Mouse (Mus musculus): ENCODE results near the gene Adap1. TPM values are rescaled to one million over a fixed set of nuclear protein-coding genes. Genes with fewer than 3 reads are reported as not detected.
A peak's percentile ranks its signal among the peaks of the same experiment; 100 is the strongest.

The Adap1 gene
- polyA plus RNA-seq, 1 experiment from 2014 or later: 0.27 TPM

DNA sequence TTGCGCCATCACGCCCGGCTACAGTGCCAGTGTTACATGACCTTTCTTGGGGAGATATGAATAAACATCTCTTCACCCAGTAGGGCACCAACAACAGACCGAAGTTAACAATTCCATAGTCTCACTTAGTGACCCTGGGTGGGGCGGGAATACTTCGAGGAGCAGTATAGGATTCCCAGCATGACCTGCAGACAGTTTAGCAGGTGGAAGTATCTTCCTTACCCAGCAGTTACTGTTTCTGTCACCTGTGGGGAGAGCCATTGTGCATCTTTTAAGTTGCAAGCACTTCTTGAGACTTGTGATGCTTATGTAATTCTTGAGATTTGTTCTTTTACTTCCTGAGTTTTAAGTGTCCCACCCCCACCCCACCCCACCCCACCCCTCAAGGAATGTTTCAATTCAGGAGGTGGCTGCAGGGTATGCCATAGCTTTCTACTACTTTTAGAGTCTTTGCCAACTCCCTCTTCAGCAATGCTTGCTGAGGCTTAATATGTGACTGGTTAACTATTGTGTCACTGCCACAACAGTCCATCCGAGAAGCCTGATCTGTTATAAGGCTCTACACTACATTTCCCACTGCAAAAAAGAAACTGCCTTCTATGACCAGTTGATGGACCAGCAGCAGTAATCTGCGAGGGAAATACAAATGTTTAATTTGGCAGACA, 66.9 kb downstream of the Adap1 start:
- 89% methylated on average over 8 of the region's 8 CpGs for WGBS
- Histone ChIP-seq H3K27ac (no peak overlapping the region), H3K9me3 (no peaks in the 10 kb centered on the region), H3K27me3 (ENCODE audit: poor library complexity, severe bottlenecking) (no peaks in the 10 kb centered on the region), H3K4me1 (peaks cover 23% of the 10 kb centered on the region), H3K36me3 (replicated peaks) (peaks cover 89% of the 10 kb centered on the region), H3K4me3 (no peak overlapping the region)
- DNase-seq (ENCODE audit: extremely low spot score, low spot score): no peak

DNA sequence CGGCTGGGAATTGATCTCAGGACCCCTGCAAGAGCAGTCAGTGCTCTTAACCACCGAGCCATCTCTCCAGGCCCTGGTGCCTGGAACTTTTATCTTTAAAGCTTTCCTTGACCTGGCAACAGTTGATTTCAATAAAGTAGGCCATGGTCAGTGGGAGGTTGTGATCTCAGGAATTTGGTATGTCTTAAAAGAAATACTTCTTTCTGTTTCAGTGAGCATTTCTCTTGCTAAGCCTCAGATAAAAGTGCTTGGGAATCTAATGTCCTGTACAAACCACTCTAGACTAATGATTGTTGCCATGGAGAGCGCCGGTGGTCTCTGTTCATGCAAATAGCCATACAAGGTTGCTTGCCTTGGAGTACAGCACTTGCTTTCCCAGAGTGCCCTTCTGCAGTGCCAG, 67.6 kb downstream of the Adap1 start:
- 84% methylated on average over 4 of the region's 4 CpGs for WGBS
- H3K4me1 ChIP-seq: peaks cover 29% of the 10 kb centered on the region
- no peaks in the 10 kb centered on the region for H3K9me3 ChIP-seq
- H3K27ac ChIP-seq: no peak overlapping the region
- no peak overlapping the region for H3K4me3 ChIP-seq
- H3K27me3 ChIP-seq (ENCODE audit: poor library complexity, severe bottlenecking): no peaks in the 10 kb centered on the region
- H3K36me3 ChIP-seq (replicated peaks): peaks cover 83% of the 10 kb centered on the region
- no peak for DNase-seq (ENCODE audit: extremely low spot score, low spot score)

DNA sequence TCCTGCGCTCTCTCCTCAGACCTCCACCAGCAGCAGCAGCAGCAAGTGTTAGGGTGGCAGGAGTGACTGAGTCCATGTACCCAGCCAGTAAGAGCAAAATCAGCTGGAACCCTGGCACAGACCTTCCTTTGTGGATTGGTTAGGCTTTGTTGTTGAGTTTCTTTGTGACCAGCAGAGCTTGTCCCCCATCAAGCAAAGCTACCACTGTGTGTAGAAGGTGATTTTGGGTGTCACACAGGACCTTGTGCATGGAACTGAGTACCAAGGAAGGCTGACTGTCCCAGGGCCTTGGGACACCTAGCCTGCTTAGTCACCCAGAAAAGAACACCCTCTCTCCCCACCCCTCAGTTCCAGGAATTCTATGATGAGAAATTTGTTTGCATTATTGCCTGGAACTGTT, 68.2 kb downstream of the Adap1 start:
- WGBS: 86% methylated on average over 1 of the region's 1 CpGs
- H3K36me3 ChIP-seq (replicated peaks): peaks cover 77% of the 10 kb centered on the region
- DNase-seq (ENCODE audit: extremely low spot score, low spot score): no peak

DNA sequence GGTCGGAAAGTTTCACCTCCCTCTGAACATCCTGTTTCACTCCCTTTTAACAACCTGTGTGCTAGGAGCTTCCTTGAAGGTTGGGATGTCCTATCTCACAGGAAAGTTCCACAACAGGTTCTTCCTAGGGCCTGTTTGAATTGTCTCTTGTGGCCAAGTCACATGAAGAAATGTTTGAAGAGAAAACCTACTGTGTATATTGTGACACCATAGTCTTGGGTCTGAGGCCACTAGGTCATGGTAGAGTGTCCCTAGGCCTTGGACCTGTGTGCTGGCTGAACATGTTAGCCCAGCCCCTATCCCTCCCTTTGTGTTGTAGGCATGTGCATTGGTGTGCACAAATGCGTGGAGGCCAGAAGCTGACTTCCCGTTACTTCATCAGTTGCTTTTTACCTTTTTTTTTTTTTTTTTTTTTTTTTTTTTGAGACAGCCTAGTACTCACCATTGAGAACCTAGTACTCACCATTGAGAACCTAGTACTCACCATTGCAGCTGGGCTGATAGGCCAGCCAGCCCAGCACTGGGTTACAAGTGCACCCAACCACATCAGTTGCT, 69.1 kb downstream of the Adap1 start:
- Histone ChIP-seq H3K27me3 (ENCODE audit: poor library complexity, severe bottlenecking) (no peaks in the 10 kb centered on the region), H3K4me1 (peaks cover 35% of the 10 kb centered on the region), H3K27ac (no peak overlapping the region), H3K4me3 (no peak overlapping the region), H3K9me3 (no peaks in the 10 kb centered on the region), H3K36me3 (replicated peaks) (peaks cover 67% of the 10 kb centered on the region)
- no peak for DNase-seq (ENCODE audit: extremely low spot score, low spot score)
- 88% methylated on average over 3 of the region's 3 CpGs for WGBS

More for the DNA sequence above, 68.2 kb downstream of the Adap1 start:
- H3K9me3 ChIP-seq: no peaks in the 10 kb centered on the region
- no peaks in the 10 kb centered on the region for H3K27me3 ChIP-seq (ENCODE audit: poor library complexity, severe bottlenecking)
- H3K4me1 ChIP-seq: peaks cover 29% of the 10 kb centered on the region
- no peak overlapping the region for H3K4me3 ChIP-seq
- H3K27ac ChIP-seq: no peak overlapping the region

DNA sequence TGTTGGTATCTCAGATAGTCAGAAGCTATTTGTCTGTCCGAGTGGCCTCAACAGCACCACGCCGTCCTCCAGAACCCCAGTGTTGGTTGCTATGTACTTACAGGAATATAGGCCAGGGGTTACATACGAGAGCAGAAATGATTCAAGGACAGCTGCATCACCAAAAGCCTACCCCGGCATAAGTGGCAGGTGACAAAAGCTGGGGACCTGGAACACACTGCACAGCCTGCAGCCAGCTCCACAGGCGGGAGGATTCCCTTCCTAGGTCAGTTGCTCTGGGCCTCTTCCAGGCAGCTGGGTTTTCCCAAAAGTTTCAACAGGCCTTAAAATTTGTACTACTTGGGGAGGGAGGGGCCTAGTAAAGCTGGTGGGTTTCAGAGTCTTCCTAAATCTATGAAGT, 69.6 kb downstream of the Adap1 start:
- no peak for DNase-seq (ENCODE audit: extremely low spot score, low spot score)
- no peaks in the 10 kb centered on the region for H3K9me3 ChIP-seq
- WGBS: 92% methylated on average over 6 of the region's 6 CpGs
- H3K27me3 ChIP-seq (ENCODE audit: poor library complexity, severe bottlenecking): no peaks in the 10 kb centered on the region
- peaks cover 62% of the 10 kb centered on the region for H3K36me3 ChIP-seq (replicated peaks)
- H3K4me1 ChIP-seq: peaks cover 36% of the 10 kb centered on the region
- H3K27ac ChIP-seq: no peak overlapping the region
- no peak overlapping the region for H3K4me3 ChIP-seq

DNA sequence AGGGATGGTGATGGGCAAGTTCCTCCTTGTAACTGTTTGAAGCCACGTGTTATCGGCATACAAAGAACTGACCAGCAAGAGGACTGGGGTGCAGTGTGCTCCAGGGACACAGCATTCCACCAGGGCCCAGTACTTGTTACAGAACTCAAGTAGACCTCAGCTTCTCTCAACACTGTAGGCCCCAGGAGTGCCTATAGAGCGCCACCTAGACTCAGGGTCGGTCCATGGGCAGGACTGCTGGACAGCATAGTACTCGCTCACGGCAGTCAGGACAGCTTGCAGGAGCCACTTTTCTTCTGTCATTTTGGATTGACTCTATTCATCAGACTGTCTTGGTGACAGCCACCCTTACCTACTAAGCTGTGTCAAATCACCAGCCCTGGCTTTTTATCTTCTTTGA, 70.5 kb downstream of the Adap1 start:
- 87% methylated on average over 6 of the region's 6 CpGs for WGBS
- Histone ChIP-seq H3K36me3 (replicated peaks) (peaks cover 62% of the 10 kb centered on the region), H3K4me3 (no peak overlapping the region), H3K4me1 (peaks cover 36% of the 10 kb centered on the region), H3K27me3 (ENCODE audit: poor library complexity, severe bottlenecking) (no peaks in the 10 kb centered on the region), H3K27ac (no peak overlapping the region), H3K9me3 (no peaks in the 10 kb centered on the region)
- DNase-seq (ENCODE audit: extremely low spot score, low spot score): no peak

DNA sequence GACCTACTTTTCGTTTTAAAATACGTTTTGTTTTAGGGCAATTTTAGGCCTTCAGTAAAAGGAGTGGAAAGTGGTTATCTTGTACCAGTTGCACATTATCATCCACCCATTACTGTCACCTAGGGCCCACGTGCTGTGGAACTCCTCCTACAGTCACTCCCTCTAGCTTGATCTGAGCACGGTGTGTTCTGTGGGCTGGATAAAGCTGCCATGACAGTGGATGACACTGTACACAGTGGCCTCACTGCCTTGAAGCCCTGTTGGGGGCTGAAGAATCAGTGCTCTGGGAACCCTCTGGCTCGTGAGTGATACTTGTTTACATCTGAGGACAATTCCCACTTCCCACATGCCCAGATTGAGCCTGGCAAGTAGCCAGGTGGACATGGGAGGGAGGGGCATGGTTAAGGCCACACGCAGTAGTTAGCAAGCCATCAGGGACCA, 72.1 kb downstream of the Adap1 start:
- DNase-seq (ENCODE audit: extremely low spot score, low spot score): no peak
- peaks cover 36% of the 10 kb centered on the region for H3K4me1 ChIP-seq
- no peaks in the 10 kb centered on the region for H3K27me3 ChIP-seq (ENCODE audit: poor library complexity, severe bottlenecking)
- H3K9me3 ChIP-seq: no peaks in the 10 kb centered on the region
- peak overlapping the region; percentile 94 for H3K27ac ChIP-seq
- H3K4me3 ChIP-seq: peak overlapping the region; percentile 82
- peaks cover 61% of the 10 kb centered on the region for H3K36me3 ChIP-seq (replicated peaks)
- 18% methylated on average over 6 of the region's 6 CpGs for WGBS

DNA sequence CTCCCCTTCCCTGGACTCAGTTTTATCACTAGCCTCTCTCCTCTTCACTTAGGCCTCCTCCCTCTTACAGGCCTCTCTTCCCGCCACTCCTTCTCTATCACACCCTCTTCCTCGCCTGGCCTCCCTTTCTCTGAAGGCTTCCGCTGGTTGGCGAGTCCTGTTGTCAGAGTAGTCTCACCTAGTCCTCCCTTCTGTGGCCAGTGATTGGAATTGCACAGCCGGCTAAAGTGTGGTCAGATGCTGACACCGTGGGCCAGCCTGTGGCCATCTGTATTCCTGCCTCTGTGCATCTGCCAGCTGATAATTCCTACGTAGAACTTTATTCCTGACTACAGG, 72.5 kb downstream of the Adap1 start:
- no peaks in the 10 kb centered on the region for H3K9me3 ChIP-seq
- 2% methylated on average over 7 of the region's 7 CpGs for WGBS
- peak overlapping the region; percentile 82 for H3K4me3 ChIP-seq
- H3K36me3 ChIP-seq (replicated peaks): peaks cover 61% of the 10 kb centered on the region
- no peak for DNase-seq (ENCODE audit: extremely low spot score, low spot score)
- peak overlapping the region; percentile 94 for H3K27ac ChIP-seq
- peaks cover 36% of the 10 kb centered on the region for H3K4me1 ChIP-seq
- H3K27me3 ChIP-seq (ENCODE audit: poor library complexity, severe bottlenecking): no peaks in the 10 kb centered on the region

DNA sequence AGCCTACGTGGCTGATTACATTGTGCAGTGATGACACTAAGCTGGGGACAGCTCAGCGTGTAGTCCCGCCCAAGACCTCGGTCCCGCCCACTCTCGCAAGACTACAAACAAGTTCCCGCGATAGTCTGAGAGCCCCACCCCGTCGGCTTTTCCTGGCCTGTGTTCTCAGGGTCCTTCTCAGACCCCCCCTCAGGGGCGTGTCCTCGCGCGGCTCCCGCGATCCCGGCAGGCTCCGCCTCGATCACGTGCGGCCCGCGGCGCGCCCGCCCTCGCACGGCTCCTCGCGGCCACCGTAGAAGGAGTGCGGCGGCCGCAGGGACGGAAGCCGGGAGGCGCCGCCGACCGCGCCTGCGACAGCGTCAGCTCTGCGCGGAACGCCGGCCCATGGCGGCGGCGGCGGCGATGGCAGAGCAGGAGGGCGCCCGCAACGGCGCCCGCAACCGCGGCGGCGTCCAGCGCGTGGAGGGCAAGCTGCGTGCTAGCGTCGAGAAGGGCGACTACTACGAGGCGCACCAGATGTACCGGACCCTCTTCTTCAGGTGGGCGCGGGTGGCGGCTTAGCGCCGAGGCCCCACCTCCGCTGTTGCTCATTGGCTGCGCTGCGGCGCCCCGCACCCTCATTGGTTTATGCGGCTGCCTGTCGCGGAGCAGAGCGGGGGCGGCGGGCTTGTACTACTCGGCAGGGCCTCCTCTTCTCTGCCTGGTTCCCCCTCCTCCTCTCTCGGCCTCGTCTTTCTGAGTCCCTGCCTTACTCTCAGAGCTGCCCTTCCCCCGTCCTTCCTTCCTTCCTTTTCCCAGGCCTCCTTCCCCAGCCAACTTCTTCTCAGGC, 73.1 kb downstream of the Adap1 start, which contains the start of gene Get4:
Gene Get4 (plus strand): TSS at position 244 of the 829 bp plus-strand sequence.
- H3K4me3 ChIP-seq: peak within 1 kb of the TSS; percentile 82
- WGBS: under 1% methylated on average over 90 of the region's 90 CpGs
- peak within 1 kb of the TSS; percentile 94 for H3K27ac ChIP-seq
- peaks cover 35% of the 10 kb centered on the region for H3K4me1 ChIP-seq
- no peaks in the 10 kb centered on the region for H3K27me3 ChIP-seq (ENCODE audit: poor library complexity, severe bottlenecking)
- peak; percentile 99 for DNase-seq (ENCODE audit: extremely low spot score, low spot score)
- H3K36me3 ChIP-seq (replicated peaks): peaks cover 61% of the 10 kb centered on the region
- H3K9me3 ChIP-seq: no peaks in the 10 kb centered on the region

DNA sequence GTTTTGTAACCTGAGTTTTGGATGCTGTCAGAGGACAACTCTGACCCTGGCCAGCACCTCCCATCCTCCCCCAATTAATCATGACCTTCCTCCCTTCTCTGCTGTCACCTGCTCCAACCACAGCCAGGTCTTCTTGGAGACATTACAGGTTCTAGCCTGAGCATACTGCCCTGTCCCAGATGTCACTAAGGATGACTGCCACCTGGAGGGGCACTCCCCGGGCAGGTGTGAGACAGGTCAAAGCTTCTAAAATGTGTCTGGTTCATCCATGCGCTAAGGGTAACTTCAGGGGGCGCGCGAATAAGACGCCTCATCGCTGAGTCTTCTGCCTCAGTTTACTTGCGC, 73.7 kb downstream of the Adap1 start:
- H3K9me3 ChIP-seq: no peaks in the 10 kb centered on the region
- DNase-seq (ENCODE audit: extremely low spot score, low spot score): no peak
- WGBS: 1% methylated on average over 8 of the region's 8 CpGs
- H3K4me1 ChIP-seq: peaks cover 31% of the 10 kb centered on the region
- H3K27me3 ChIP-seq (ENCODE audit: poor library complexity, severe bottlenecking): no peaks in the 10 kb centered on the region
- H3K27ac ChIP-seq: peak overlapping the region; percentile 94
- H3K4me3 ChIP-seq: peak overlapping the region; percentile 82
- H3K36me3 ChIP-seq (replicated peaks): peaks cover 61% of the 10 kb centered on the region

DNA sequence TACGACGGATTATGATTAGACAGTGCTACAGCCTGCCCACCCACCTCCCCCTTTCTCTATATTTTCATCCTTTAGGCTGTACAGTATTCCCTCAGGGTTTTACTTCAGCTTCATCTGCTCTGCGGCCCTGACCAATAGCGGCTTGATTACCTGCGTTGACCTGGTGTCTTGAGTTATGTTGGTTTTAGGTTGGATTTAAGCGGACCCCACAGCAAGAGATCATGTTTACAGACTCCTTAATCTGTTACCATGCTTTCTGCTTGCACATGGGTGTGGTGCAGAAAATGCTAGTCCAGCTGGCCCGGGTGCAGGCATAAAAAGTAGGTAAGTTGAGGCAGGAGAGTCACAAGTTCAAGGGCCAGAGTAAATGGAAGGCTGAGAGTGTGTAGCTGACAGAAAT, 74.1 kb downstream of the Adap1 start:
- Histone ChIP-seq H3K36me3 (replicated peaks) (peaks cover 62% of the 10 kb centered on the region), H3K27me3 (ENCODE audit: poor library complexity, severe bottlenecking) (no peaks in the 10 kb centered on the region), H3K4me3 (peak overlapping the region; percentile 82; the same call in 1 of the 2 replicates), H3K27ac (peak overlapping the region; percentile 94), H3K4me1 (peaks cover 31% of the 10 kb centered on the region), H3K9me3 (no peaks in the 10 kb centered on the region)
- no peak for DNase-seq (ENCODE audit: extremely low spot score, low spot score)
- 84% methylated on average over 7 of the region's 7 CpGs for WGBS

DNA sequence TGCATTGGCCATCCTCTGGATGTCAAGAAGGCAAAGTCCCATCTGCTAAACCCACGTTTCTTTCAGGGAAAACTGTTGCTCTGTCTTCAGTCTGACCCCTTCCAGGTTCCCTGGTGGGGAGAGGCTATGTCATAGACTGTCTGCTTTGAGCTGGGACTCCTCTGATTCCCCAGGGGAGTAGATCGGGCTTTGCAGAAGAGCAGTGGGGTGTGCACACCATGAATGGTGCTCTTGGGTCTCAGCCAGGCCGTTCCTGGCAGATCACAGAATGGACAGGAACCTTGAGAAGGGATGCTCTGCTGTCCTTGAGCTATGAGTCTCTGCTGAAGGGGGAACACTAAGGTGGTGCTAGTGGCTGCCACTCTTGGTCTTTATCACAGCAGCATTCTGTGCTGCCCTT, 76.6 kb downstream of the Adap1 start:
- Histone ChIP-seq H3K36me3 (replicated peaks) (peaks cover 68% of the 10 kb centered on the region), H3K9me3 (no peaks in the 10 kb centered on the region), H3K27ac (no peak overlapping the region), H3K4me1 (peaks cover 17% of the 10 kb centered on the region), H3K27me3 (ENCODE audit: poor library complexity, severe bottlenecking) (no peaks in the 10 kb centered on the region), H3K4me3 (no peak overlapping the region)
- 85% methylated on average over 3 of the region's 3 CpGs for WGBS
- no peak for DNase-seq (ENCODE audit: extremely low spot score, low spot score)

DNA sequence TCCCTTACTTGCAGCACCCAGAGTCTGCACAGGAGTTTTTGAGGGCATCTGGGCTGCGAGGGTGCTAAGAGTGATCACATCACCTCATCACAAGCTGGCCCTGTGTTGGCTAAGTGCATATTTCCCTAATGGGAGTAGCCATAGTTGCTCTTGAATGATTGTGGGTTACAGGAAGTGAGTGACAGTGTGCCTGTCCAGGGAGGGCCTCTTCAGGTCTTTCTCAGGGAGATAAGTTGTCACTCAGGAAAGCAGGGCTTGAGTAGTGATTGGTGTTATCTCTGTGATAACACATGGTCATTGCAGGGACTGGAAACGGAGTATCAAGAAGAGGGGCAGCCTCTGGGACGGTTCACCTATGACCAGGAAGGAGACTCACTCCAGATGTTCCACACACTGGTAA, 77.7 kb downstream of the Adap1 start:
- Histone ChIP-seq H3K36me3 (replicated peaks) (peaks cover 78% of the 10 kb centered on the region), H3K4me3 (no peak overlapping the region), H3K9me3 (no peaks in the 10 kb centered on the region), H3K27me3 (ENCODE audit: poor library complexity, severe bottlenecking) (no peaks in the 10 kb centered on the region), H3K4me1 (peaks cover 7% of the 10 kb centered on the region), H3K27ac (no peak overlapping the region)
- no peak for DNase-seq (ENCODE audit: extremely low spot score, low spot score)
- 92% methylated on average over 3 of the region's 3 CpGs for WGBS

Measured in forebrain, embryonic 10.5 days (tissue).